Mouse (Mus musculus): ENCODE results near the gene Gpx6.

The Gpx6 gene

DNA sequence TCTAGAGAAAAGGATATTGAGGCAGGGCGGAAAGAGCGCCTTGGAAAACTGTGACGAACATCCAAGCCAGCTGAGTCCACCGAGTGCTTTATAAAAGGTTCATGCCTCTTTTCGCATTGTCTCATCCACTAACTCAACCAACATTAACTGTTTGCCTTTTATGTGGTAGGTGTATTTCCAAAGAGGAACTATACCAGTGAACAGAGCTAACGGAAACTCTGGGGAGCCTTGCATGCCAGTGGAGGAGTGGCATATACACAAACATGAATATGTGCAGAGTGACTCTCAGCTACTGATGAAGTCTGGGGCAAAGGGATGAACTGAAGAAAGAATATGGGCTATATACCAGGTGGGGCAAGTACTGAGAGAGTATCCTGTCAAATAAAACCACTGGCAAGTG, 11.5 kb downstream of the Gpx6 start:
- DNase-seq (ENCODE audit: low spot score in 2 of 2): no peak

DNA sequence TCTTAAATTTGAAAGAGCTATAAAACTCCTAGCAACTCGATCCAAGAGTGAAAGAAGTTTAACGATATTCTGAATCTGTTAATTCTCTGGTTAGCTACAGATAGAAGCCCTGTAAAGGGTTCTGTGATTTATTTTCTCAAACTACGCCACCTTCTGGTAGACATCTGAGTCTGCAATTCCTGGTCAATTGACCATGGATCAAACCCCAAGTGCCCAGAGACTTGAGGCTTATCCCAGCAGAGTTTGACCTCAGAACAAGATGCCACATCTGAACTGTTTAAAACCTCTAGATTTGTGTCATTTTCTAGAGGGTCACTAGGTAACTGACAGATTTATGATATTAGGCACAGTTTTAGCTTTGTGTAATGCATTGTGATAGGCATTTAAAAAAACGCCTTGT, 14.3 kb downstream of the Gpx6 start:
- DNase-seq (ENCODE audit: low spot score in 2 of 2): no peak

DNA sequence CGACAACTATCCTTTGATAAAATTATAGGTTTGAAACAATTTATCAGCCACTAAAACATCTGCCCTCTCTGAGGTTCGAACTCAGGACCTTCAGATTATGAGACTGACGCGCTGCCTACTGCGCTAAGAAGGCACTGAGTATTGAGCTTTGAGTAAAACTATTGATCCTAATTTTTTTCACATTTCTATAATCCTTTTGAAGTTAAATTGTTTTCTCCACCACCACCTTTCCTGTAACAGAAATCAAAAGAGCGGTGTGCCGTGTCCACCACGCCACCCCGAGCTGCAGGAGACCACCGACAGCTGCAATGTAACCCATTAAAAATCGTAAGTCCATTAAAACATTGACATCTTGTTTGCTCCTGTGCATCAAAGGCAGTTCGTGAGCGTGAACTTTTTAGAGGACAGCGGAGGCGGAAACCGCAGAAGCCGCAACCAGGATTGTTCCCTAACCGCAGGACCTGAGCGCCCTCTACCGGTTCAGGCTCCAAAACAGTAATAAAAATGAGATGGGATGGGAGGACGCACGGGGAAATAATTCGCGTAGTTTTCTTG, 14.8 kb downstream of the Gpx6 start:
- DNase-seq (ENCODE audit: low spot score in 2 of 2): peak; percentile 8 to 36

DNA sequence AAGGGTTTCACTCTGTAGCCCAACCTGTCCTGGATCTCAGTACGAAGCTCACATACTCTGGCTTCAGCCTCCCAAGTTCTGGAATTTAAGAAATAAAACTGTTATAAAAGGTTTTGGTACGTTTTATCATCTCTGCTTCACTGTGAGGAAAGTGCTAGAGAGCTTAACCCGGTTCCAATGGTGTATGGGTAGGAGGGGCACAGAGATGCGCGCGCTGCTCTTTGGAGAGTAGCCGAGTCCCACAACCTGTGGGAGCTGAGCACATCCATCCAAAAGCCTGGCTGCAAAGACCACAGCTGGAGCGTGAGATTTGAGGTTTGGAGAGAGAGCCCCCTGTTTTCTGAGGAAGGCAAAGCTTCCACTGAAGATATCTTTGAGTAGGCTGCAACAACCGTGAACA, 15.5 kb downstream of the Gpx6 start:
- DNase-seq (ENCODE audit: low spot score in 2 of 2): no peak

DNA sequence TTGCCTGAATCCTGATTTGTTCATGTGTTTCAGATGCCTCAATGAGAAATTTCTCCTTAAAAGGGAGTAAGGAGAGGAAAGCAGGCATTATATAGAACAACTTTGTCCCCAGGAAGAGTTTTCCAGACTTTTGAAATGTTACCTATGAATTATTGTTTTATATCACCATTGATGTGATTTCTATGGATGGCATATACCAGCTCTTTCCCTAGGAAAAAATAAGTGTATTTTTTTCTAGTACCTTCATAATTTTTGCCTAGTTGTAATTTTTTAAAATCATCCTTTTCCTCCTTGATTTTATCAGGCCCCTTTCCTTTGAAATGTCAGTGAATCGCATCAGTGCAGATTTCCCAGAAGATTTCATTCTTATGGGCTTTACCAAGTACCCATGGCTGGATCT, 34.7 kb downstream of the Gpx6 start, which contains the start of gene Olfr1367:
Gene Olfr1367, plus strand, starts transcription at position 301 of the 400 bp plus-strand sequence.
- DNase-seq (ENCODE audit: low spot score in 2 of 2): no peak

DNA sequence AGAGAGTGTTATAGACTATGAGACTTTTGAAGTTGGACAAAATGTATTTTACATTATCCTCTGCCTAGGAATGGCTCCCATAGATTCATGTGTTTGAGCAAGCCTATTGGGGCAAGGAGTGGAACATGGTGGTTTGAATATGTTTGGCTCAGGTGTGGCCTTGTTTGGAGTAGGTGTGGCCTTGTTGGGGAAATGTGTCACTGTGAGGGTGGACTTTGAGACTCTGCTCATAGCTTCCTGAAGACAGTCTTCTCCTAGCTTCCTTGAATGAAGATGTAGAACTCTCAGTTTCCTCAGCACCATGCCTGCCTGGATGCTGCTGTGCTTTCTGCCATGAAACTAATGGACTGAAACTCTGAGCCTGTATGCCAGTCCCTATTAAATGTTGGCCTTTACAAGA, 38.7 kb downstream of the Gpx6 start:
- DNase-seq (ENCODE audit: low spot score in 2 of 2): no peak

DNA sequence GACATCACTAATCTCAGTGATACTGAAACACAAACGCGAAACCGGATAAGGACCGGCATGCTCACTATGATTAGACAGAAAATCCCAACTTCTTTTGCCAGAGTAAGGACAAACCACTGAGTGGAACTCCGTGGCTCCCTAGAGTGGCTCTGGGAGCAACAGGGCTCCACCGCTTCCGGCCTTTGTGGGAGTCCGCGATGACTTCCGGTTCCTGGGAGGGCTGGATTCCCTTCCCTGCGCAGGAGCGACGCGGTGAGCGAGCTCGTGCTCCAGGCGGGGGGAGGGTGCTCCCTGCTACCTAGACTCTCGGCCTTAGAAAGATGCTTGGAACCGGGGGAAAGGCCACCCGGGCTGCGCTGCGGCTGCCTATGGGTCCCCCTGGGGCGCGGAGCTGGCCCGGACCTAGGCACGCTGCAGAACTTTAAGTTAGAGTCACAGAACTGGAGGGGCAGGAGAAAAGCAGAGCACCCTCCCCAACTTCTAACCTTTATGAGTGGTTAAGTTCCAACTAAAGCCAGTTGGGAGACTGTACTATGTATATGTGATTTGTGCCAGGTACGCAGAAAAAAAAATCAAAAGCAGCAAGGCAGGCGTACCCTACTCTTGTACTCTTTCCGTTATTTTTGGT, 50.8 kb downstream of the Gpx6 start, which contains the start of gene Zscan12:
Gene Zscan12, plus strand, starts transcription at position 200 of the 628 bp plus-strand sequence.
- peak; percentile 76 to 81 for DNase-seq (ENCODE audit: low spot score in 2 of 2)

DNA sequence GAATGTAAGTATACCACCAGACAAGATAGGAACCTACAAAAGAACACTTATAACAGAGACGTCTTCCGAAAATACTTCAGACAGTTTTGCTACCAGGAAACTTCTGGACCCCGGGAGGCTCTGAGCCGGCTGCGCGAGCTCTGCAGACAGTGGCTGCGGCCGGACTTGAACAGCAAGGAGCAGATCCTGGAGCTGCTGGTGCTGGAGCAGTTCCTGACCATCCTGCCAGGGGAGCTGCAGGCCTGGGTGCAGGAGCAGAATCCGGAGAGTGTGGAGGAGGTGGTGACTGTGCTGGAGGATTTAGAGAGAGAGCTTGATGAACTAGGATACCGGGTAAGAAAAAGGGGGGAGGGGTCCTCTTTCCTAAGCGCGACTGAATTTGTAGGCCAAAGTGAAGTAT, 51.8 kb downstream of the Gpx6 start:
- peak in 1 of 2 experiments; percentile 3 for DNase-seq (ENCODE audit: low spot score in 2 of 2)

DNA sequence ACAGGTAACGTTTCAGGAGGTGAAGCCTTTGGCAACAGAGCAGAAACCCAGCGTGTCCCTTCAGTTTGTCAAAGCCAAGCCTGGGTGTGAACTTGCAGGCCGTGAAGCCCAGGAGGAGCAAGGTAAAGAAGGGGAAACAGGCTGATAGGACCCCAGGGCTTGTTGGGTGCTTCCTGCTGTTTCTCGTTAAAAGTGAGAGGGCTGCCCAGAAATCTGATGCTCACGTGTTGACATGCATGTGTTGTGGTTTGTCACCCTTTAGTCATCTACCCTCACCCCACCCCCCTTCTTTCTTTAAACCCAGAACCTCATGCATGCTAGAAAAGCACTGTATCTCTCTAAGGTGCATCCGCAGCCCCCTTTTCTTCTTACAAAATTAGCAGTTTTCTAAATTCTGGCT, 54.7 kb downstream of the Gpx6 start:
- peak in 1 of 2 experiments; percentile 3 for DNase-seq (ENCODE audit: low spot score in 2 of 2)
